Mouse (Mus musculus): ENCODE measurements around the gene St8sia2.

St8sia2 gene

GRCm38 (mm10) chr7:74013601-74014175 lies at the start of gene St8sia2:
TSS of gene St8sia2 (minus strand) at chr7:74013690.
- peak in 1 of 2 experiments; percentile 37 for DNase-seq (ENCODE audit: low spot score in 2 of 2)

- no peak for DNase-seq (ENCODE audit: low spot score in 2 of 2)
Measured at GRCm38 (mm10) chr7:74061076-74061475, 47.6 kb upstream of the St8sia2 start.

GRCm38 (mm10) chr7:74060306-74060946 lies 46.9 kb upstream of the St8sia2 start:
- no peak for DNase-seq (ENCODE audit: low spot score in 2 of 2)

- DNase-seq (ENCODE audit: low spot score in 2 of 2): no peak
Measured at GRCm38 (mm10) chr7:74059684-74060083, 46.2 kb upstream of the St8sia2 start.

GRCm38 (mm10) chr7:74055753-74056152 lies 42.3 kb upstream of the St8sia2 start:
- no peak for DNase-seq (ENCODE audit: low spot score in 2 of 2)

- no peak for DNase-seq (ENCODE audit: low spot score in 2 of 2)
Measured at GRCm38 (mm10) chr7:74047591-74047990, 34.1 kb upstream of the St8sia2 start.

- no peak for DNase-seq (ENCODE audit: low spot score in 2 of 2)
Measured at GRCm38 (mm10) chr7:74045166-74045957, 31.9 kb upstream of the St8sia2 start.

- DNase-seq (ENCODE audit: low spot score in 2 of 2): no peak
Measured at GRCm38 (mm10) chr7:74043562-74044138, 30.2 kb upstream of the St8sia2 start.

- peak in 1 of 2 experiments; percentile 51 for DNase-seq (ENCODE audit: low spot score in 2 of 2)
Measured at GRCm38 (mm10) chr7:74025007-74025406, 11.5 kb upstream of the St8sia2 start.

GRCm38 (mm10) chr7:74024171-74024570 lies 10.7 kb upstream of the St8sia2 start:
- DNase-seq (ENCODE audit: low spot score in 2 of 2): no peak

- no peak for DNase-seq (ENCODE audit: low spot score in 2 of 2)
Measured at GRCm38 (mm10) chr7:74022571-74022970, 9.1 kb upstream of the St8sia2 start.

GRCm38 (mm10) chr7:74021771-74022170 lies 8.3 kb upstream of the St8sia2 start:
- peak in 1 of 2 experiments; percentile 2 for DNase-seq (ENCODE audit: low spot score in 2 of 2)

- DNase-seq (ENCODE audit: low spot score in 2 of 2): no peak
Measured at GRCm38 (mm10) chr7:74016613-74017012, 3.1 kb upstream of the St8sia2 start.

- peak in 1 of 2 experiments; percentile 2 for DNase-seq (ENCODE audit: low spot score in 2 of 2)
Measured at GRCm38 (mm10) chr7:74012858-74013600, 461 bp downstream of the St8sia2 start.

- DNase-seq (ENCODE audit: low spot score in 2 of 2): no peak
Measured at GRCm38 (mm10) chr7:74011976-74012857, 1.3 kb downstream of the St8sia2 start.

- DNase-seq (ENCODE audit: low spot score in 2 of 2): no peak
Measured at GRCm38 (mm10) chr7:74008946-74009542, 4.4 kb downstream of the St8sia2 start.

- no peak for DNase-seq (ENCODE audit: low spot score in 2 of 2)
Measured at GRCm38 (mm10) chr7:74006775-74007371, 6.6 kb downstream of the St8sia2 start.

GRCm38 (mm10) chr7:74006364-74006763 lies 7.1 kb downstream of the St8sia2 start:
- no peak for DNase-seq (ENCODE audit: low spot score in 2 of 2)

GRCm38 (mm10) chr7:74000743-74001510 lies 12.6 kb downstream of the St8sia2 start:
- DNase-seq (ENCODE audit: low spot score in 2 of 2): no peak
